8 mouse cellular contexts compared by ENCODE assay signal in genomic region chr11:69921114-69922011, GRCm38 (mm10). TPM values are rescaled to one million over a fixed set of nuclear protein-coding genes. Genes with fewer than 3 reads are reported as not detected.
DNase-seq lines count a peak whose midpoint lies in the region; ATAC-seq lines count a peak whose summit lies in the region.

TSS of gene Eif5a (minus strand) at chr11:69921958.

- WGBS in heart, embryonic 13.5 days = under 1% methylated on average over 78 of the region's 78 CpGs
- under 1% methylated on average over 78 of the region's 78 CpGs for WGBS in liver, embryonic 12.5 days (ENCODE audit: insufficient replicate concordance)
- under 1% methylated on average over 78 of the region's 78 CpGs for WGBS in stomach, embryonic 15.5 days

- H3K9me3 ChIP-seq in heart, embryonic 13.5 days = no peaks in the 10 kb centered on the region
- H3K9me3 ChIP-seq in liver, embryonic 12.5 days (replicated peaks) = no peaks in the 10 kb centered on the region
- H3K9me3 ChIP-seq in stomach, embryonic 15.5 days = no peaks in the 10 kb centered on the region

- peak within 1 kb of the TSS; percentile 91 for H3K27ac ChIP-seq in brown adipose tissue, adult 24 weeks (replicated peaks; ENCODE audit: low read depth, low read length)
- peak within 1 kb of the TSS; percentile 99 for H3K27ac ChIP-seq in heart, embryonic 13.5 days (replicated peaks)
- H3K27ac ChIP-seq in liver, embryonic 12.5 days = peak within 1 kb of the TSS; percentile 99
- H3K27ac ChIP-seq in stomach, embryonic 15.5 days = peak within 1 kb of the TSS; percentile 99

- peak within 1 kb of the TSS; percentile 72 for H3K4me3 ChIP-seq in brown adipose tissue, adult 24 weeks (ENCODE audit: insufficient read depth, low read depth, low read length)
- H3K4me3 ChIP-seq in heart, embryonic 13.5 days = peak within 1 kb of the TSS; percentile 91
- peak within 1 kb of the TSS; percentile 86 for H3K4me3 ChIP-seq in liver, embryonic 12.5 days
- peak within 1 kb of the TSS; percentile 91 for H3K4me3 ChIP-seq in stomach, embryonic 15.5 days (replicated peaks)

- peak; percentile 100 for DNase-seq in CD4-positive, CD25-positive, alpha-beta regulatory T cell, adult 2 months (ENCODE audit: low read depth, low spot score)
- peak; percentile 99 for DNase-seq in fat pad, adult 2 months (ENCODE audit: extremely low read depth, low read depth, low spot score)
- DNase-seq in kidney, postnatal 10 days = peak; percentile 100
- peak; percentile 100 for DNase-seq in natural killer cell, adult 2 months (ENCODE audit: low spot score in 2 of 2)

- H3K27me3 ChIP-seq in heart, embryonic 13.5 days (replicated peaks) = no peaks in the 10 kb centered on the region
- no peaks in the 10 kb centered on the region for H3K27me3 ChIP-seq in liver, embryonic 12.5 days (replicated peaks)
- no peaks in the 10 kb centered on the region for H3K27me3 ChIP-seq in stomach, embryonic 15.5 days (replicated peaks)

- peaks cover 28% of the 10 kb centered on the region for H3K36me3 ChIP-seq in heart, embryonic 13.5 days
- H3K36me3 ChIP-seq in liver, embryonic 12.5 days = peaks cover 36% of the 10 kb centered on the region
- H3K36me3 ChIP-seq in stomach, embryonic 15.5 days = peaks cover 19% of the 10 kb centered on the region

- peaks cover 3% of the 10 kb centered on the region for H3K4me1 ChIP-seq in brown adipose tissue, adult 24 weeks (ENCODE audit: control insufficient read depth, insufficient read depth, insufficient read length, low read length)
- peaks cover 42% of the 10 kb centered on the region for H3K4me1 ChIP-seq in heart, embryonic 13.5 days
- H3K4me1 ChIP-seq in liver, embryonic 12.5 days = peaks cover 58% of the 10 kb centered on the region
- H3K4me1 ChIP-seq in stomach, embryonic 15.5 days = peaks cover 13% of the 10 kb centered on the region; the same call in 1 of the 2 replicates

- peak within 1 kb of the TSS; percentile 99 for H3K9ac ChIP-seq in heart, embryonic 13.5 days
- H3K9ac ChIP-seq in liver, embryonic 12.5 days = peak within 1 kb of the TSS; percentile 100
- H3K9ac ChIP-seq in stomach, embryonic 15.5 days = peak within 1 kb of the TSS; percentile 93

- peak within 1 kb of the TSS; percentile 97 for H3K4me2 ChIP-seq in heart, embryonic 13.5 days
- H3K4me2 ChIP-seq in liver, embryonic 12.5 days = peak within 1 kb of the TSS; percentile 92
- H3K4me2 ChIP-seq in stomach, embryonic 15.5 days = peak within 1 kb of the TSS; percentile 85

- ATAC-seq in heart, embryonic 13.5 days (ENCODE audit: extremely low read depth, insufficient number of reproducible peaks, low FRiP score, low TSS enrichment) = peak; percentile 94
- ATAC-seq in liver, embryonic 12.5 days = peak; percentile 91
- peak; percentile 94 for ATAC-seq in stomach, embryonic 15.5 days (ENCODE audit: insufficient read depth, low FRiP score, low read depth)

RNA-seq across cellular contexts. Expression of gene Eif5a, which starts in this region (rescaled TPM):
- 424 and 439 TPM in 2 replicates for polyA plus RNA-seq in brown adipose tissue, adult 24 weeks (2012; ENCODE audit: insufficient read depth, insufficient read length, missing spikeins)
- 1,157 and 1,215 TPM in 2 replicates for polyA plus RNA-seq in heart, embryonic 13.5 days (2015; fragmentation: Nextera tagmentation; extraction: Ambion mirVana)
- 2,199 and 2,266 TPM in 2 replicates for polyA plus RNA-seq in liver, embryonic 12.5 days (2016; fragmentation: Nextera tagmentation; extraction: Ambion mirVana)
- 1,591 and 1,597 TPM in 2 replicates for polyA plus RNA-seq in stomach, embryonic 15.5 days (2015; fragmentation: Nextera tagmentation; extraction: Ambion mirVana)

Comparison
In these comparisons a context has a peak if more than half of its experiments do, and no peak if none do; other contexts are left out.
1. Peak in every context shown above with its lines: DNase-seq, ATAC-seq, H3K4me3 ChIP-seq and H3K27ac ChIP-seq.